Mouse (Mus musculus): ENCODE data around the gene Dennd6b. TPM values are rescaled to one million over a fixed set of nuclear protein-coding genes. Genes with fewer than 3 reads are reported as not detected.

Gene Dennd6b
- total and polyA plus RNA-seq, 3 experiments, result 4.1 to 9.1 (median 9.0) TPM

- peak overlapping the region; percentile 92 for H3K4me2 ChIP-seq (ENCODE audit: insufficient read depth, low read depth, poor library complexity, severe bottlenecking)
- H3K4me1 ChIP-seq (ENCODE audit: control insufficient read depth in 1 of 2, insufficient read depth in 2 of 2), result peaks cover 22 to 49% of the 10 kb centered on the region in 2 experiments
- 0 out of 2 replicates have a peak, but pooled peaks cover 3% of the 10 kb centered on the region for H3K79me2 ChIP-seq (replicated peaks; ENCODE audit: control insufficient read depth, extremely low read depth, insufficient read depth, poor library complexity, severe bottlenecking)
- no peaks in the 10 kb centered on the region for H3K27me3 ChIP-seq (replicated peaks)
- no peak for TF ChIP-seq MAZ (IDR thresholded peaks at IDR 0.05; ENCODE audit: low read depth, low read length)
- no peak for TF ChIP-seq SIN3A (IDR thresholded peaks at IDR 0.05; ENCODE audit: low read length)
- TF ChIP-seq POLR2A (IDR thresholded peaks at IDR 0.05; ENCODE audit: low read depth, low read length), result no peak
- no peak for TF ChIP-seq NELFE (IDR thresholded peaks at IDR 0.05; ENCODE audit: low read depth, low read length)
- TF ChIP-seq BHLHE40 (IDR thresholded peaks at IDR 0.05; ENCODE audit: low read depth, low read length), result no peak
- no peak for TF ChIP-seq UBTF (IDR thresholded peaks at IDR 0.05; ENCODE audit: low read depth, low read length)
- TF ChIP-seq EP300 (IDR thresholded peaks at IDR 0.05; ENCODE audit: low read length), result no peak
- TF ChIP-seq CHD2 (IDR thresholded peaks at IDR 0.05; ENCODE audit: low read length), result no peak
- TF ChIP-seq MEF2A (IDR thresholded peaks at IDR 0.05; ENCODE audit: borderline replicate concordance, low read depth, low read length), result no peak
- no peak for TF ChIP-seq ETS1 (conservative IDR thresholded peaks at IDR 0.05; ENCODE audit: low read depth, low read length)
- no peak for TF ChIP-seq CTCF (conservative IDR thresholded peaks at IDR 0.05 in 1 of 2, IDR thresholded peaks at IDR 0.05 in 1 of 2; ENCODE audit: low read depth in 2 of 2, low read length in 2 of 2)
- no peak for TF ChIP-seq TCF12 (IDR thresholded peaks at IDR 0.05; ENCODE audit: low read depth, low read length)
- no peak for TF ChIP-seq RCOR1 (conservative IDR thresholded peaks at IDR 0.05; ENCODE audit: low read depth, low read length)
- no peak for TF ChIP-seq NRF1 (IDR thresholded peaks at IDR 0.05; ENCODE audit: low read depth, low read length)
- H3K9ac ChIP-seq (ENCODE audit: insufficient read depth, low read depth), result peak overlapping the region; percentile 35
- H3K9me3 ChIP-seq (replicated peaks; ENCODE audit: low read length), result peaks cover 8% of the 10 kb centered on the region
- H3K4me3 ChIP-seq (replicated peaks in 1 of 3; ENCODE audit: low read depth in 2 of 3, low read length in 2 of 3, poor library complexity in 1 of 3), result peak overlapping the region; percentile 15 to 77 (median 45)
- dilution Hi-C loops (cut with MboI; ENCODE audit: extremely low pct_ligation_motif_present, extremely low pct_unique_long_range_greater_than_20kb, low sequenced_read_pairs), result no loop called here
- in situ Hi-C loops (cut with MboI; ENCODE audit: low pct_ligation_motif_present, low pct_unique_long_range_greater_than_20kb, low sequenced_read_pairs), result no loop called here
- peaks cover 6 to 35% of the 10 kb centered on the region in 2 experiments for H3K36me3 ChIP-seq (replicated peaks in 1 of 2; ENCODE audit: control insufficient read depth in 1 of 2, insufficient read depth in 1 of 2, low read length in 1 of 2)
- DNase-seq (ENCODE audit: extremely low read depth), result no peak
- no peak overlapping the region for H3K27ac ChIP-seq (ENCODE audit: insufficient read depth, low read depth)
These were observed 16.2 kb downstream of the Dennd6b start for GRCm38 (mm10) chr15:89180081-89180541.

GRCm38 (mm10) chr15:89179630-89179964, 16.7 kb downstream of the Dennd6b start:
- Histone ChIP-seq H3K9ac (ENCODE audit: insufficient read depth, low read depth) (peak overlapping the region; percentile 35), H3K27me3 (replicated peaks) (no peaks in the 10 kb centered on the region), H3K4me1 (ENCODE audit: control insufficient read depth in 1 of 2, insufficient read depth in 2 of 2) (peaks cover 22 to 49% of the 10 kb centered on the region in 2 experiments), H3K4me3 (replicated peaks in 1 of 3; ENCODE audit: low read depth in 2 of 3, low read length in 2 of 3, poor library complexity in 1 of 3) (peak overlapping the region in 2 of 3 experiments; percentile 45 to 77), H3K9me3 (replicated peaks; ENCODE audit: low read length) (peaks cover 8% of the 10 kb centered on the region), H3K36me3 (replicated peaks in 1 of 2; ENCODE audit: control insufficient read depth in 1 of 2, insufficient read depth in 1 of 2, low read length in 1 of 2) (peaks cover 2 to 30% of the 10 kb centered on the region in 2 experiments), H3K79me2 (replicated peaks; ENCODE audit: control insufficient read depth, extremely low read depth, insufficient read depth, poor library complexity, severe bottlenecking) (0 out of 2 replicates have a peak, but pooled peaks cover 3% of the 10 kb centered on the region), H3K27ac (ENCODE audit: insufficient read depth, low read depth) (no peak overlapping the region; the same call in 1 of the 2 replicates), H3K4me2 (ENCODE audit: insufficient read depth, low read depth, poor library complexity, severe bottlenecking) (peak overlapping the region; percentile 92)
- TF ChIP-seq BHLHE40 (IDR thresholded peaks at IDR 0.05; ENCODE audit: low read depth, low read length) (peak; percentile 60), NELFE (IDR thresholded peaks at IDR 0.05; ENCODE audit: low read depth, low read length) (no peak)
- in situ Hi-C loops (cut with MboI; ENCODE audit: low pct_ligation_motif_present, low pct_unique_long_range_greater_than_20kb, low sequenced_read_pairs) (no loop called here), dilution Hi-C loops (cut with MboI; ENCODE audit: extremely low pct_ligation_motif_present, extremely low pct_unique_long_range_greater_than_20kb, low sequenced_read_pairs) (no loop called here)
- no peak for DNase-seq (ENCODE audit: extremely low read depth)

All from CH12.LX (cell line).